Mouse (Mus musculus): ENCODE measurements at regions not wholly inside any gene's neighbourhood (a gene's known extent, or its start where the extent isn't known, plus 50 kb on each side); places are given as distances from the start of the nearest gene placed in this dataset.

- Histone ChIP-seq H3K36me3 (ENCODE audit: control insufficient read depth in 1 of 2, insufficient read depth in 2 of 2, low read length in 2 of 2) (peaks cover 0 to 44% of the 10 kb centered on the region in 2 experiments; a peak in 2 of 4 replicates), H3K4me1 (ENCODE audit: control insufficient read depth in 1 of 2, insufficient read depth in 2 of 2, low read length in 2 of 2) (peaks cover 7 to 47% of the 10 kb centered on the region in 2 experiments), H3K4me3 (ENCODE audit: control insufficient read depth in 1 of 2, insufficient read depth in 1 of 2, low read depth in 2 of 2, low read length in 2 of 2) (no peak overlapping the region), H3K27me3 (ENCODE audit: control insufficient read depth in 1 of 2, insufficient read depth in 2 of 2, low read length in 2 of 2) (no peaks in the 10 kb centered on the region), H3K79me2 (ENCODE audit: control insufficient read depth, insufficient read depth, low read length, poor library complexity) (peaks cover 3% of the 10 kb centered on the region; the same call in 1 of the 2 replicates), H3K27ac (ENCODE audit: control insufficient read depth, low read depth, low read length) (peak overlapping the region; percentile 94), H3K9ac (ENCODE audit: control insufficient read depth, low read depth, low read length, poor library complexity, severe bottlenecking) (peak overlapping the region; percentile 20), H3K9me3 (replicated peaks; ENCODE audit: insufficient read depth, low read length) (no peaks in the 10 kb centered on the region)
- no peak for TF ChIP-seq RCOR1 (IDR thresholded peaks at IDR 0.05; ENCODE audit: low read depth, low read length)
- TF ChIP-seq CHD1 (IDR thresholded peaks at IDR 0.05; ENCODE audit: low read depth, low read length): 0 out of 2 replicates have a peak, but pooled peaks have one; percentile 3
- DNase-seq (ENCODE audit: low read depth, low spot score): no peak
Observed at GRCm38 (mm10) chr2:75468851-75469250, 190.2 kb upstream of the Hnrnpa3 start.

- Histone ChIP-seq H3K9me3 (replicated peaks; ENCODE audit: insufficient read depth, low read length) (no peaks in the 10 kb centered on the region), H3K27me3 (ENCODE audit: control insufficient read depth in 1 of 2, insufficient read depth in 2 of 2, low read length in 2 of 2) (no peaks in the 10 kb centered on the region), H3K4me1 (ENCODE audit: control insufficient read depth in 1 of 2, insufficient read depth in 2 of 2, low read length in 2 of 2) (peaks cover 7 to 40% of the 10 kb centered on the region in 2 experiments), H3K79me2 (ENCODE audit: control insufficient read depth, insufficient read depth, low read length, poor library complexity) (no peaks in the 10 kb centered on the region), H3K36me3 (ENCODE audit: control insufficient read depth in 1 of 2, insufficient read depth in 2 of 2, low read length in 2 of 2) (peaks cover 0 to 35% of the 10 kb centered on the region in 2 experiments; a peak in 2 of 4 replicates), H3K9ac (ENCODE audit: control insufficient read depth, low read depth, low read length, poor library complexity, severe bottlenecking) (peak overlapping the region; percentile 48), H3K4me3 (ENCODE audit: control insufficient read depth in 1 of 2, insufficient read depth in 1 of 2, low read depth in 2 of 2, low read length in 2 of 2) (no peak overlapping the region), H3K27ac (ENCODE audit: control insufficient read depth, low read depth, low read length) (peak overlapping the region; percentile 94)
- DNase-seq (ENCODE audit: low read depth, low spot score): peak; percentile 94
- peak; percentile 100 for TF ChIP-seq MYC (IDR thresholded peaks at IDR 0.05; ENCODE audit: low read depth, low read length)
- no peak for TF ChIP-seq RAD21 (IDR thresholded peaks at IDR 0.05; ENCODE audit: low read depth, low read length)
- TF ChIP-seq CTCF (IDR thresholded peaks at IDR 0.05 in 2 of 3, conservative IDR thresholded peaks at IDR 0.05 in 1 of 3; ENCODE audit: control insufficient read depth in 1 of 3, insufficient read depth in 1 of 3, low read depth in 2 of 3, low read length in 3 of 3, poor library complexity in 1 of 3, severe bottlenecking in 1 of 3): no peak
- peak; percentile 85 for TF ChIP-seq MXI1 (IDR thresholded peaks at IDR 0.05; ENCODE audit: low read depth, low read length)
- TF ChIP-seq MYB (IDR thresholded peaks at IDR 0.05; ENCODE audit: low read depth, low read length): peak; percentile 85
- peak; percentile 45; the same call in 1 of the 2 replicates for TF ChIP-seq KAT2A (conservative IDR thresholded peaks at IDR 0.05; ENCODE audit: low read depth, low read length)
- peak; percentile 7; the same call in 1 of the 2 replicates for TF ChIP-seq SMC3 (IDR thresholded peaks at IDR 0.05; ENCODE audit: low read depth, low read length)
- TF ChIP-seq MAZ (IDR thresholded peaks at IDR 0.05; ENCODE audit: low read depth, low read length): peak; percentile 39; the same call in 1 of the 2 replicates
- TF ChIP-seq ETS1 (IDR thresholded peaks at IDR 0.05; ENCODE audit: low read depth, low read length): peak; percentile 98
- 0 out of 2 replicates have a peak, but pooled peaks have one; percentile 7 for TF ChIP-seq ZMIZ1 (IDR thresholded peaks at IDR 0.05; ENCODE audit: low read depth, low read length)
- no peak for TF ChIP-seq USF2 (IDR thresholded peaks at IDR 0.05; ENCODE audit: borderline replicate concordance in 1 of 2, insufficient read depth in 1 of 2, low read depth in 1 of 2, low read length in 2 of 2)
- peak; percentile 99 for TF ChIP-seq EP300 (IDR thresholded peaks at IDR 0.05; ENCODE audit: low read depth in 1 of 2, low read length in 2 of 2)
- TF ChIP-seq NELFE (IDR thresholded peaks at IDR 0.05; ENCODE audit: low read depth, low read length): 0 out of 2 replicates have a peak, but pooled peaks have one; percentile 4
- TF ChIP-seq UBTF (IDR thresholded peaks at IDR 0.05; ENCODE audit: borderline replicate concordance, insufficient read depth, low read depth, low read length): no peak
- TF ChIP-seq USF1 (IDR thresholded peaks at IDR 0.05; ENCODE audit: low read depth, low read length): peak; percentile 59; the same call in 1 of the 2 replicates
- TF ChIP-seq JUND (IDR thresholded peaks at IDR 0.05; ENCODE audit: low read depth, low read length): peak; percentile 72; the same call in 1 of the 2 replicates
- TF ChIP-seq ZC3H11A (IDR thresholded peaks at IDR 0.05; ENCODE audit: low read depth, low read length): 0 out of 2 replicates have a peak, but pooled peaks have one; percentile 9
- TF ChIP-seq ZNF384 (IDR thresholded peaks at IDR 0.05; ENCODE audit: low read depth, low read length): no peak
- no peak for TF ChIP-seq ZKSCAN1 (IDR thresholded peaks at IDR 0.05; ENCODE audit: low read depth, low read length)
- no peak for TF ChIP-seq POLR2AphosphoS5 (IDR thresholded peaks at IDR 0.05; ENCODE audit: borderline replicate concordance, low read depth, low read length)
- TF ChIP-seq MEF2A (IDR thresholded peaks at IDR 0.05; ENCODE audit: extremely low read depth, insufficient replicate concordance, low read depth, low read length, poor library complexity, severe bottlenecking): no peak
- peak; percentile 96 for TF ChIP-seq RCOR1 (IDR thresholded peaks at IDR 0.05; ENCODE audit: low read depth, low read length)
- peak; percentile 19; the same call in 1 of the 2 replicates for TF ChIP-seq CHD2 (IDR thresholded peaks at IDR 0.05; ENCODE audit: low read length)
- no peak for TF ChIP-seq CHD1 (IDR thresholded peaks at IDR 0.05; ENCODE audit: low read depth, low read length)
- no peak for TF ChIP-seq GABPA (IDR thresholded peaks at IDR 0.05; ENCODE audit: low read depth, low read length)
- TF ChIP-seq MAFK (IDR thresholded peaks at IDR 0.05; ENCODE audit: borderline replicate concordance, low read depth, low read length): peak; percentile 50; the same call in 1 of the 2 replicates
- no peak; a peak in 1 of 4 replicates for TF ChIP-seq POLR2A (IDR thresholded peaks at IDR 0.05; ENCODE audit: control insufficient read depth in 1 of 2, insufficient read depth in 1 of 2, low read depth in 1 of 2, low read length in 2 of 2, poor library complexity in 1 of 2)
- TF ChIP-seq MAX (IDR thresholded peaks at IDR 0.05; ENCODE audit: low read length): peak; percentile 98
Observed at GRCm38 (mm10) chr2:75469958-75470687, 188.9 kb upstream of the Hnrnpa3 start.

Measured in MEL (cell line).